Mouse (Mus musculus) hindbrain, embryonic 16.5 days (tissue): ENCODE measurements around the gene C87436. TPM values are rescaled to one million over a fixed set of nuclear protein-coding genes. Genes with fewer than 3 reads are reported as not detected.

Source experiments
- ATAC-seq: fragments of 200-750 bp; cut with Nextera tagmentation; 2 replicates; pipeline ENCODE4 v1.8.0; 2017; ENCODE audit warnings: moderate TSS enrichment, moderate library complexity
- H3K27ac ChIP-seq: fragments of 300-500 bp; sonication (generic); 2 replicates; pipeline ENCODE4 v1.5.1; 2014; ENCODE audit warnings: low read depth, mild to moderate bottlenecking, control low read depth, low read length, moderate library complexity
- H3K27me3 ChIP-seq: fragments of 300-500 bp; sonication (generic); replicated peaks from 2 replicates; pipeline ENCODE4 v1.6.1; 2014; ENCODE audit warnings: low read length; ENCODE audit not compliant: control insufficient read depth, insufficient read depth
- H3K36me3 ChIP-seq: fragments of 300-500 bp; sonication (generic); 2 replicates; pipeline ENCODE4 v1.6.1; 2014; ENCODE audit warnings: mild to moderate bottlenecking, low read length, moderate library complexity, mixed read lengths; ENCODE audit not compliant: control insufficient read depth, insufficient read depth
- H3K4me1 ChIP-seq: fragments of 300-500 bp; sonication (generic); 2 replicates; pipeline ENCODE4 v1.6.1; 2014; ENCODE audit warnings: low read depth, low read length; ENCODE audit not compliant: control insufficient read depth, insufficient read depth
- H3K4me2 ChIP-seq: fragments of 300-500 bp; sonication (generic); 2 replicates; pipeline ENCODE4 v1.6.1; 2014; ENCODE audit warnings: mild to moderate bottlenecking, low read length, control low read depth, moderate library complexity
- H3K4me3 ChIP-seq: fragments of 300-500 bp; sonication (generic); 2 replicates; pipeline ENCODE4 v1.5.1; 2014; ENCODE audit warnings: mild to moderate bottlenecking, low read length, control low read depth, moderate library complexity
- H3K9ac ChIP-seq: fragments of 300-500 bp; sonication (generic); 2 replicates; pipeline ENCODE4 v1.6.1; 2014; ENCODE audit warnings: low read depth, mild to moderate bottlenecking, control low read depth, low read length, moderate library complexity
- H3K9me3 ChIP-seq: fragments of 300-500 bp; sonication (generic); 2 replicates; pipeline ENCODE4 v1.6.1; 2014; ENCODE audit warnings: mild to moderate bottlenecking, low read length, moderate library complexity; ENCODE audit not compliant: control insufficient read depth
- WGBS: fragments of 180-500 bp; shearing (Covaris S2); extraction: QIAGEN DNeasy Blood & Tissue Kit; methylation state at CpG from one replicate; pipeline ENCODE4 v1.1.7; 2014; 5-methylcytosine and 5-hydroxymethylcytosine counted together
- polyA plus RNA-seq: library from polyadenylated mRNA; unstranded; fragments of >200 nt; fragmentation: Nextera tagmentation; extraction: Ambion mirVana; gene quantifications from 2 replicates; pipeline ENCODE4 v1.2.1, GENCODE M21; 2015

The C87436 gene
- polyA plus RNA-seq, 1 experiment from 2014 or later, result 21.4 TPM

- H3K4me2 ChIP-seq, result no peak overlapping the region
- 93% methylated on average over 10 of the region's 10 CpGs for WGBS
- no peak for ATAC-seq
- no peak overlapping the region for H3K4me3 ChIP-seq
- no peaks in the 10 kb centered on the region for H3K9me3 ChIP-seq
- no peak overlapping the region for H3K27ac ChIP-seq
- H3K27me3 ChIP-seq, result no peaks in the 10 kb centered on the region
- no peak overlapping the region for H3K9ac ChIP-seq
- H3K36me3 ChIP-seq, result peaks cover 11% of the 10 kb centered on the region
- peaks cover 13% of the 10 kb centered on the region for H3K4me1 ChIP-seq
Observed at GRCm38 (mm10) chr6:86441571-86441970, 3.4 kb downstream of the C87436 start.

DNA sequence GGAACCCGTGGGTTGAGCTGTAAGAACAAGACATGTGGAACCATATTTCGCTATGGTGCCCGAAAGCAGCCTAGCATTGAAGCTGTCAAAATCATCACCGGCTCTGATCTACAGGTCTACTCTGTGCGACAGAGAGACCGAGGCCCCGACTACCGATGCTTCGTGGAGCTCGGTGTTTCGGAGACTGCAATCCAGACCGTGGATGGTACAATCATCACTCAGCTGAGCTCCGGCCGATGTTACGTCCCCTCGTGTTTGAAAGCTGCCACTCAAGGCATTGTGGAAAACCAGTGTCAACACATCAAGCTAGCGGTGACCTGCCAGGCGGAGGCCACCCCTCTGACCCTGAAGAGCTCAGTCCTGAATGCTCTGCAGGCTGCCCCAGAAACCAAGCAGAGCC, 7.4 kb downstream of the C87436 start:
- H3K9me3 ChIP-seq, result no peaks in the 10 kb centered on the region
- H3K4me3 ChIP-seq, result no peak overlapping the region
- H3K27ac ChIP-seq, result no peak overlapping the region
- H3K4me2 ChIP-seq, result no peak overlapping the region
- H3K9ac ChIP-seq, result no peak overlapping the region
- H3K36me3 ChIP-seq, result peaks cover 20% of the 10 kb centered on the region
- ATAC-seq, result no peak
- no peaks in the 10 kb centered on the region for H3K27me3 ChIP-seq
- H3K4me1 ChIP-seq, result no peaks in the 10 kb centered on the region
- 97% methylated on average over 18 of the region's 18 CpGs for WGBS

DNA sequence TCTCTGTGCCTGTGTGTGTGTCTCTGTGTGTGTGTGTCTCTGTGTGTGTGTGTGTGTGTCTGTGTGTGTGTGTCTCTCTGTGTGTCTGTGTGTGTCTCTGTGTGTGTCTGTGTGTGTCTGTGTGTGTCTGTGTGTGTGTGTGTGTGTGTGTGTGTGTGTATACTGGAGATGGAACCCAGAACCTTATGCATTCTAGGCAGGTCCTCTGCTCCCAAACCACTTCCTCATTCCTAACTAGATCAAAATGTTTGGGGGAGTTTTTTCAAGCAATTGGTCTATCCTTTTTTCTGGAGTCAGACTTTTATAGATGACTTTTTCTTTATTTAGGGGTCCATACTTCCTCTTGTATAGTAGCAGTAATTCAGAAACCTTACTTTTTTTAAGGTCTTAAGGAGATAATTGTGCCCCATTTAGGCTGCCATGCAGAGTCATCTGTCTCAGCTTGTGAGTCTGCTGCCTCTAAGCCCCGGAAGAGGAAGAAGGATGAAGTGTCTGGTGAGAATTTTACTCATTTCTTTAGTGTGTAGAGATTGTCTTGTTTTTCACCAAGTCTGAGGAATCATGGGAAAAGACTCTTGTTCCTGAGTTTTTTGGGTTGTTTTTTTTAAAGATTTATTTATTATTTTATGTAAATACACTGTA, 8.9 kb downstream of the C87436 start:
- H3K36me3 ChIP-seq, result peaks cover 20% of the 10 kb centered on the region
- no peaks in the 10 kb centered on the region for H3K9me3 ChIP-seq
- no peaks in the 10 kb centered on the region for H3K4me1 ChIP-seq
- no peak overlapping the region for H3K4me2 ChIP-seq
- WGBS, result 92% methylated on average over 1 of the region's 1 CpGs
- no peak overlapping the region for H3K9ac ChIP-seq
- no peak for ATAC-seq
- H3K27ac ChIP-seq, result no peak overlapping the region
- no peaks in the 10 kb centered on the region for H3K27me3 ChIP-seq
- no peak overlapping the region for H3K4me3 ChIP-seq

DNA sequence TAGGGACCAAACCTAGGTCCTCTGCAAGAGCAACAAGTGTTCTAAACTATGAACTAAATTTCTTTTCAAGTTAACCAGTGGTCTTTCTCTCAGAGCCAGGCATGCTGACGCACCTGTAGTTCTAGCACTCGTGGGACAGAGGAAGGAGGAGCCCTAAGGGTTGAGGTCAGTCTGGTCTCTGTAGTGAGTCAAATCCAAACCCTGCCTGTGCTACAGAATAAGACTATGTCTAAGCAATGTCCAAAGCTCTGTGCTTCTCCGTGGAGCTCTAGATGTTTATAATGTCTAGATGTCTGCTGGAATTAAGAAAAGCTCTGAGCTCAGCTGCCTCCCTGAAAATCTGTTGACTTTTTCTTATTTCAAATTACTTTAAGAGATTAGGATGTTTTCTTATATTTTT, 18.6 kb downstream of the C87436 start:
- 86% methylated on average over 3 of the region's 3 CpGs for WGBS
- no peaks in the 10 kb centered on the region for H3K9me3 ChIP-seq
- H3K9ac ChIP-seq, result no peak overlapping the region
- H3K27ac ChIP-seq, result no peak overlapping the region
- no peaks in the 10 kb centered on the region for H3K27me3 ChIP-seq
- no peak overlapping the region for H3K4me3 ChIP-seq
- ATAC-seq, result no peak
- H3K4me2 ChIP-seq, result no peak overlapping the region
- H3K4me1 ChIP-seq, result no peaks in the 10 kb centered on the region
- peaks cover 17% of the 10 kb centered on the region for H3K36me3 ChIP-seq

DNA sequence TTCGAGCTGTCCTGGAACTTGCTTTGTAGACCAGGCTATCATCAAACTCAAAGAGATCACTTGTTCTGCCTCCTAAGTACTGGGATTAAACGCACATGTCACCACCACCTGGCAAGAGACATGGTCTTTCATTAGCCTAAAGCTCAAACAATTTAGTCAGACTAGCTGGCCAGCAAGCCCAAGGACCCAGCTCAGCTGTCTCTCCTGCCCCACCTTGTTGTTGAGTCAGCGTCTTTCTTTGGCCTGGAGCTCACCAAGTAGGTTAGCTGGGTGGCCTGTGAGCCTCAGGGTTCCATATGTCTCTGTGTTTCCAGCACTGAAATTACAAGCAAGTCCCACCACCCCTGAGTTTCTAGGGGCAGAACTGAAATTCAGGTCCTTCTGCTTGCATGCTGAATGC, 24.9 kb downstream of the C87436 start:
- Histone ChIP-seq H3K4me1 (no peaks in the 10 kb centered on the region), H3K27ac (no peak overlapping the region), H3K9me3 (no peaks in the 10 kb centered on the region), H3K9ac (no peak overlapping the region), H3K4me2 (no peak overlapping the region), H3K36me3 (peaks cover 9% of the 10 kb centered on the region), H3K27me3 (no peaks in the 10 kb centered on the region), H3K4me3 (no peak overlapping the region)
- ATAC-seq, result no peak
- WGBS, result 93% methylated on average over 3 of the region's 3 CpGs

GRCm38 (mm10) chr6:86471317-86471716, 33.1 kb downstream of the C87436 start:
- H3K4me3 ChIP-seq, result no peak overlapping the region

GRCm38 (mm10) chr6:86471760-86472099, 33.6 kb downstream of the C87436 start:
- Histone ChIP-seq H3K9ac (peak overlapping the region; percentile 69), H3K27me3 (no peaks in the 10 kb centered on the region), H3K4me3 (peak overlapping the region; percentile 42), H3K9me3 (no peaks in the 10 kb centered on the region), H3K27ac (peak overlapping the region; percentile 85), H3K36me3 (peaks cover 8% of the 10 kb centered on the region; the same call in 1 of the 2 replicates), H3K4me2 (peak overlapping the region; percentile 78), H3K4me1 (peaks cover 13% of the 10 kb centered on the region)
- ATAC-seq, result peak; percentile 55
- WGBS, result 25% methylated on average over 9 of the region's 9 CpGs

More at GRCm38 (mm10) chr6:86471317-86471716, 33.1 kb downstream of the C87436 start:
- Histone ChIP-seq H3K27ac (peak overlapping the region; percentile 85), H3K36me3 (peaks cover 8% of the 10 kb centered on the region; the same call in 1 of the 2 replicates), H3K27me3 (no peaks in the 10 kb centered on the region), H3K9me3 (no peaks in the 10 kb centered on the region), H3K4me2 (peak overlapping the region; percentile 78), H3K9ac (no peak overlapping the region), H3K4me1 (peaks cover 13% of the 10 kb centered on the region)
- 93% methylated on average over 3 of the region's 3 CpGs for WGBS
- ATAC-seq, result no peak; the same call in 1 of the 2 replicates

DNA sequence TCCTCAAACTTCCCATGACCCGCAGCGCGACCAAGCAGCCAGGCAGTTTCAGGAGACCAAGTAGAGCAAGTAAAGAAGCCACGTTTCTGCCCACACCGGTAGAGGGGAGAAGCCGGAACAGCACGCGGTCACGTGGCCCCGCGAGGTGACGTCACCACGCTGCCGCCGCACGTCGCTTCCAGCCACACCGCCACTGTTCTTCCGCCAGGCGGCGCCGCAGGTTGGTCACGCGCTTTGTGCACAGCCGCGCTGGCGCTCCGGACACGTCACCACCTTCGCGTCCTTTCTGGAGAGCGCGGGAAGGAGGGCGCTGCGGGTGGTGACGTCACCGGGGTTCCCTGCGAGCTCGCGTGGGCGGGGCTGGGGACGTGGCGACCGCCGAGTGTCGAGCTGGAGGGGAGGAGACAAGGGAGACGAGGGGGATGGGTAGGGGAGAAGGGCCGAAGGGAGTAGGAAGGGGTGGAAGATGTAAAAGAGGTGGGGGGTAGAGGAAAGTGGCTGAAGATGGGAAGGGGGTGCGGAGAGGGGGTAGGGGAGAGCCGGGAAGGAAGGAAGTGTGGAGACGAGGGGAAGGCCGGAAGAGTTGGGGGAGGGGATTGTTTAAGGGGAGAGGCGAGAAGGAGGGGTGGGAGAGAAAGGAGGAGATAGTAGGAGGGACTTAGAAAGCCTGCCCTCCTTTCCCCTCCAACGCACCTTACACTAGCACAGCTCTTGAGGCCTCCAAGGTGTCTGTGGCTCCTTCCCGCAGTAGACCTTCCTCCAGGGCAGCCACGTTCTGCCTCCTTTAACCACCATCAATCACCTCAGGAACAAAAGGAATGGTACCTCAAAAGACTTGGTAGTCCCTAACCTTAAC, 34.2 kb downstream of the C87436 start:
- ATAC-seq, result peak; percentile 95
- WGBS, result under 1% methylated on average over 56 of the region's 56 CpGs
- Histone ChIP-seq H3K27ac (peak overlapping the region; percentile 85), H3K4me2 (peak overlapping the region; percentile 78), H3K27me3 (no peaks in the 10 kb centered on the region), H3K4me3 (peak overlapping the region; percentile 42), H3K9me3 (no peaks in the 10 kb centered on the region), H3K9ac (peak overlapping the region; percentile 69), H3K36me3 (peaks cover 6% of the 10 kb centered on the region; the same call in 1 of the 2 replicates), H3K4me1 (peaks cover 13% of the 10 kb centered on the region)

- Histone ChIP-seq H3K9me3 (no peaks in the 10 kb centered on the region), H3K4me1 (peaks cover 13% of the 10 kb centered on the region), H3K27me3 (no peaks in the 10 kb centered on the region), H3K9ac (peak overlapping the region; percentile 47), H3K4me2 (peak overlapping the region; percentile 55), H3K27ac (peak overlapping the region; percentile 82), H3K4me3 (peak overlapping the region; percentile 42), H3K36me3 (peaks cover 3% of the 10 kb centered on the region; the same call in 1 of the 2 replicates)
- 56% methylated on average over 7 of the region's 7 CpGs for WGBS
- no peak; the same call in 1 of the 2 replicates for ATAC-seq
Observed at GRCm38 (mm10) chr6:86473077-86473476, 34.9 kb downstream of the C87436 start.
